Mouse (Mus musculus) heart, adult 8-10 months (tissue): ENCODE data around the gene Rbm28. TPM values are rescaled to one million over a fixed set of nuclear protein-coding genes. Genes with fewer than 3 reads are reported as not detected.
A peak's percentile ranks its signal among the peaks of the same experiment; 100 is the strongest.

Experiments used
- DNase-seq: peaks from one replicate; pipeline ENCODE4 v3.0.0; 2022; ENCODE audit warnings: low spot score
- microRNA-seq: library from miRNA; unstranded; fragments of <30 nt; microRNA quantifications from one replicate; pipeline ENCODE4 v1.2.0, GENCODE M21; 2022
- total RNA-seq, 4 experiments: library from RNA; stranded (reverse); gene quantifications; 2 replicates each; pipeline ENCODE4 v1.2.4; 2022

Rbm28 gene
- total RNA-seq, 4 experiments from 2014 or later = 15.1 to 19.7 (median 18.9) TPM

DNA sequence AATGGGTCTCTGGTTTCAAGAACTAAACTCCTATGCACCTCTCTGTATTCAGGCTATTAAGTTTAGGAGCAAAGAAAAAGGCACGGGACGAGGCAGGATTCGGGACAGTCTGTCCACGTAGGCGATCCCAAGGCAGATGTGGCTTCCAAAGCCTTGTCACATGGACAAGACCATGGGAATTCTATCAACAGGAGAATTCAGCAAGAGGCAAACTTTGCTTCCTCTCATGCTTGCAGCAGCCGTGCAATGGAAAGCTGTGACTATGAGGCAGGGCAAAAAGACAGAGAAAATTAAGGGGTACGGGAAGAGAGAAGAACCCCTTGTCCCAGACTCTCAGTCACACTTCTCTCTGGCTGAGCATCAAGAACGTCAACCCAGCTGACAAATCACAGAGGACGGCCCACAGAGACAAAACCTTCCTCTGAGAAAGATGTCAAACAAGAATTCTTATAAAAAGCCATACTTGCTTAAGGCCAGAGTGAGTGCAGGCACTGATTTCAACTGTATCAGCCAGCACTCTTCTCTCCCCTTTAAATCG is 82.9 kb downstream of the Rbm28 start:
- peak; percentile 52 for DNase-seq

DNA sequence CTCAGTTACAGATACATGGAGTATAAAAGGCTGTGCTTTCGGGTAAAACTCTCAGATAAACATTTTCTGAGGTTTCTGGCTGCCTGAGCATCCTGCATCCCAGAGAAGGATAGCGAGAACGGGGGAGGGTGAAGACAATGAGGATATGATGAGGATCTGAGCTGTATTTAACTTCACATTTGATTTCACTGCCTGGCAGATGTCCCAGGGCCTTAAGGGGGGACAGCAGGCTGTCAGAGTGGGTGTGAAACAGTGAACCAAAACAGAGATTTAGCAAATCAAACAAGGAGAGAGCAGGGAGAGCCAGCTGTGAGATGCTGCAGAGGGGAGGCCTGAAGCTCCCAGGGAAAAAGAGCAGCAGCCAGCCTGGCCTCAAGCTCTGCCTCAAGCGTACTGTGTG is 85.5 kb downstream of the Rbm28 start:
- DNase-seq = no peak

DNA sequence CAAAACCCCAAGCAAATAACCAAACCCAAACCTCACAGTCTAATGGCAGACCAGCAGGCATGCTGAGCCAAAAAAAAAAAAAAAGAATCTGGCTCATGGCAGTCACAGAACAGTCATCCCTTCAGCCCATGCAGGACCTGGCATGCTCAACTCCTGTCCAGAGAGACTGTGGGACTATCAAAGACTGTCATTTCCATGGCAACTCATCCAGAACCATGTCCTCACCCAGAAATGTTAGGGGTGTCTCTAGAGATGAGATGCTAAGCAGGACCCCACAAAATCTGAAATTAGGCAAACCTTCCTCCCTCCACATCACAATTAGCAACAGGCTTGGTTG is 90.7 kb downstream of the Rbm28 start:
- DNase-seq = no peak

Small RNAs within 50 kb of the gene (microRNA-seq; reads per million reads assigned to microRNA genes)
- gene Gm24303 = not detected

Other genes with a start within 250 kb of the Rbm28 start
- gene Lep, start 104.8 kb downstream of the Rbm28 start, total RNA-seq = 1 to 10 TPM in 2 of 4 experiments, under 1 TPM in 1, not detected in 1; 0.22 to 1.8 (median 1.4) TPM
- gene Prrt4, start 14.6 kb upstream of the Rbm28 start, total RNA-seq = 1 to 10 TPM; 2.2 to 3.2 (median 2.9) TPM
- 10 to 100 TPM; 16.5 to 24.0 (median 20.5) TPM for gene Impdh1, start 51.4 kb upstream of the Rbm28 start, total RNA-seq
- gene Hilpda, start 107.5 kb upstream of the Rbm28 start, total RNA-seq = 1 to 10 TPM; 3.7 to 6.7 (median 6.1) TPM
- gene Fam71f2, start 114.6 kb upstream of the Rbm28 start, total RNA-seq = under 1 TPM in 1 of 4 experiments, not detected in 3; 0.59 TPM
- not detected for gene Fam71f1, start 154.1 kb upstream of the Rbm28 start, total RNA-seq
- gene Calu, start 183.1 kb upstream of the Rbm28 start, total RNA-seq = 100 to 1,000 TPM; 230 to 251 (median 234) TPM
- gene Opn1sw, start 223.5 kb upstream of the Rbm28 start, total RNA-seq = under 1 TPM in 2 of 4 experiments, not detected in 2; 0.22 to 0.79 TPM
- gene Ccdc136, start 231.3 kb upstream of the Rbm28 start, total RNA-seq = 1 to 10 TPM; 1.1 to 2.9 (median 2.5) TPM